Mouse (Mus musculus): ENCODE results near the gene Nlrp9b. TPM values are rescaled to one million over a fixed set of nuclear protein-coding genes. Genes with fewer than 3 reads are reported as not detected.
"Not testable (repeated sequence)": the region's sequence is repeated elsewhere in the genome, so short reads cannot be mapped to it uniquely, and the experiment has no call there.

The Nlrp9b gene
- not detected for total RNA-seq (2022)

DNA sequence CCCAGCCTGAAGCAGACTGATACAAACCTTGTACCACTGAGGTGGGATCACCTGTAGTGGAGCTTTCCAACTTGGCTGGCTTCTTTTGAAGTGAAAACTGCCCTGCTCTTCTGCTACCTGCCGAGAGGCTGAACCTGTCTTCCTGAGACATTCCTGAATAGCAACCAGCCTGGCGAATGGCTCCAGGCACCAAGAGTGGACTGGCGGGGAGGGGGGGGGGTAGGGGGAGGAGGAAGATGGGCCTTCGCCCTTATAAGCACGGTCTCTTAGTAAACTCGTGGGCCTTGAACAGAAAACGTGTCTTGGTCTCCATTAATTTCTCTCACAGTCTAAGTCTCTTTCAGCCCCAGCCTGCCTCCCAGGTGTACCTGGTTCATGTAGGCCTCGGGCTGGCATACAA lies at the start of gene Nlrp9b:
Gene Nlrp9b (plus strand): TSS at position 301 of the 400 bp plus-strand sequence.
- DNase-seq (ENCODE audit: low spot score in 2 of 2): not testable (repeated sequence)

DNA sequence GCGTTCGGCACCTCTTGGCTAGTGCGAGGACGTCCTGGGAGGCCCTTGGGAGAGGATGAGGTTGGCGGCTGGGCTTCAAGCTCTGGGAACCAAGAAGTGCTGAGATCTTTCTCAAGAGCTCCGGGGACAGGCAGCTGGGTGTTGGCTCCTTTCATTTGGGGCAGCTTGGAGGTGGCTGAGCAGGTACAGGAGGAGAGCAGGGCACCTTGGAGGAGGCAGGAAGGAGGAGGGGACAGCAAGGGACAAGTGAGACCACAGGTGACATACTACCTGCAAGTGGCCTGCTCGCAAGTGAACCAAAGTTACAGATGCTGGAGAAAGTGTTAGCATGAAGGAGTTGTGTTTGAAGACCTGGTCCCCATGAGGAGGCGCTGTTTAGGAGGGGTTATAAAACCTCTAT lies 46.6 kb upstream of the Nlrp9b start:
- DNase-seq (ENCODE audit: low spot score in 2 of 2): no peak

DNA sequence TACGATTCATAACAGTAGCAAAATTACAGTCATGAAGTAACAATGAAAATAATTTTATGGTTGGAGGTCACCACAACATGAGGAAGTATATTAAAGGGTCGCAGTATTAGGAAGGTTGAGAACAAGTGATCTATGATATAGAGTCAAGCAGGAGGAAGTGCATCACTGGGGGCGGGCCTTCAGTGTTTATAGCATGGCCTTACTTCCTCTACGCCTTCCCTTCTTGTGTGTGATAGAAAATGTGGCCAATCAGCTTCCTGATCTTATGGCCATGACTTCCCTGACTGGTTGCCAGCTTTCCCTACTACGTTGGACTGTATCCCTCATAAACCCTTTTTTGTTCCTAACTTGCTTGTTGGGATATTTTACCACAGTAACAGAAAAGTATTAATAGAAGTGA lies 46.1 kb upstream of the Nlrp9b start:
- no peak for DNase-seq (ENCODE audit: low spot score in 2 of 2)

GRCm38 (mm10) chr7:19945821-19946515 lies 45.3 kb upstream of the Nlrp9b start:
- no peak for DNase-seq (ENCODE audit: low spot score in 2 of 2)

DNA sequence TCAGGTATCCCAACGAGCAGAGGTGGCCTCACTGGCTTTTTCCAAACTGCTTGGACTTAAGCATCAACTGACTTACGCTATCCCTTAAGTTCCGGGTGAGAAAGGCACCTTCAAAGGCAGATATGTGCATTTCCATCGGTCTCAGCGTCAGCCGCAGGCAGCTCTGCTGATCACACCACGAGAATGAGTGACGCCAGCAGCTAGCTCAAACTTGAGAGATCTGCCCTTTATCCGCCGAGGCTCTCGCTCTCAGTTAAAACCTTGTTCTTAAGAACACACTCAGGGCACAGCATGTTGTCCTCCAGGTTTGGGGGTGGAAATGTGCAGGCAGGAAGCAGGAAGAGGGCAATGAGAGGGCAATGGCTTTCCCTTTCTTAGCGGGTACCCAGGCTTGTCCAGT lies 42.3 kb upstream of the Nlrp9b start:
- no peak for DNase-seq (ENCODE audit: low spot score in 2 of 2)

DNA sequence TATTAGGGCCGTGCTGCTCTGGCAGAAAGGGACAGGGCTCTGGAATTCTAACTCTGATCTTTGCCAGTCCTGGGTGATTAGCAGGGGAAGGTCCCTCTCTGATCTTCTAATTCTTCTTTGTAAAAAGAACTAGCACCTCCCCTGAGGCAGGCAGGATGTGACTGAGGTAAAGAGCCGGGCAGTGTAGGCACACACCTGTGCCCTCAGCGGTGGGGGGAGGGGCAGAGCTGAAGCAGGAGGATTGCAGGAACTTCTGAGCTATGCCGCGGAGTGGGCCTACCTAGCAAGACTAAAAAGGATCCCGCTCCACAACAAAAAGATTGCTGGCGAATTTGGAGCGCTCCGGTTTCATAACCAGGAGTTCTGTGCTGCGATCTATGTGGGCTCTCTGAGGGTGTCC lies 41.3 kb upstream of the Nlrp9b start:
- DNase-seq (ENCODE audit: low spot score in 2 of 2): no peak

GRCm38 (mm10) chr7:19950589-19950988 lies 40.7 kb upstream of the Nlrp9b start, which contains the start of gene Igsf23:
TSS of gene Igsf23 (minus strand) at chr7:19950756.
- no peak for DNase-seq (ENCODE audit: low spot score in 2 of 2)

DNA sequence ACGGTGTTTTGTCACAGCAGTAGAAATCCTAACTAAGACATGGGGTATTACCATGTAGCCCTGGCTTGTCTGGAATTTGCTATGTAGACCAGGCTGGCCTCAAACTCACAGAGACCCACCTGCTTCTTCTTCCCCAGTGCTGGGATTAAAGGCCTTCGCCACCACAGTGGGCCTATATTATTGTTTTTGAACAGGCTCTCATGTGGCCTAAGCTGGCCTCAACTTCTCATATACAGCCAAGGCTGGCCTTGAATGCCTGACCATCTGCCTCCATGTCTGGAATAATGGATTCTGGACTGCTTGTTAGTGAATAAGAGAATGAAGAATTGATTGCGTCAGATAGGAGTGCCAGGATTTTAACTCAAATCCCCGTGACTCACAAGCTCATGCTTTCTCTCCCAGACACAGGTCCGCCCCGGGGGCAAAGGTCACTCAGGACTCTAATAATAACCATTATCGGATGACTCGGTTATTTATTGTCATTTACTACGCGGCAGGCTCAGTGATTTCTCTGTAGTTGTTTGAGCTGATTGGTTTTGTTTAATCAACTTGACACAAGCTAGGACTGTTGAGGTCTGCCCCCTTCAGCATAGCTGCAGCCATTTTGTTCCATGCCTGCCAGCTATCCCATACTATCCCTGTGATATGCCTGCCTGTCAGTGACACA lies 38.8 kb upstream of the Nlrp9b start:
- DNase-seq (ENCODE audit: low spot score in 2 of 2): no peak

DNA sequence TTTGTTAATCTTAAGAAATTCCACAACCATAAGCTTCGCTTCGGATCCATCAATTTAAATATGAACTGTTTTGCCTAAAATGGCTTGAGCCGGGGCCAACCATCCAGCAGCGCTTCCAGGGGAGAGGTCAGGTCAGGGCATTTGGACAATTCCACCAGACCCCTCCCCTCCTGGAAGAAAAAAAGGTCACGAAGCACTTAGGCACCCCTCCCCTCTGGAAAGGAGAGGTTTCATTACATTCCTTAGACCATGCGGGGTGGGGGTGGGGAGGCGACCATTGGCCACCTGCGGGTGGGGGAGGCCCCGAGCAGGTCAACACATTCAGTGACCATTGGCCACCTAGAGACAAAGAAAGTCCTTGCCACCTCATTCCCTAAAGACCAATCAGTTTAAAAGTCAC lies 38.2 kb upstream of the Nlrp9b start:
- DNase-seq (ENCODE audit: low spot score in 2 of 2): no peak

GRCm38 (mm10) chr7:19955861-19956260 lies 35.4 kb upstream of the Nlrp9b start:
- DNase-seq (ENCODE audit: low spot score in 2 of 2): no peak

DNA sequence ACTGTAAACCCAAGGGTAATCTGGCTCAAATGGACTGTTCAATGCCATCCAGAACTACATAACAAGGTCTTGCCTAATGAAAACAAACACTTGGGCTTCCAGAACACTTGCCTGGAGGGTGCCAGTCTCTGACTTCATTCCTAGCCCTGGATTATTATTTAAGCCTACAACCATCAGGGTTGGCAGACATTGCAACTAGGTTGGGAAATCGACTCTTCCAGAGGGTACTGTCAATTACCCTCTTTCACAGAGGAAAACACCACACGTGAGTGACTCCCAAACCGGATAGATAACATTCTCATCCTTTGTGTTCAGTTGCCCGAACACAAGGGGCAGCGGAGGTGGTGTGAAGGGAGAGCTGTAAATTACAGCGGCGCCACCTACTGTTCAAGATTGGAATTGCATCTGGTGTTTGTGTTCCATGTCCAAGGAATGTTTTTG lies 34.9 kb upstream of the Nlrp9b start:
- DNase-seq (ENCODE audit: low spot score in 2 of 2): peak; percentile 78 to 85

- no peak for DNase-seq (ENCODE audit: low spot score in 2 of 2)
Observed at GRCm38 (mm10) chr7:19962423-19962822, 28.8 kb upstream of the Nlrp9b start.

GRCm38 (mm10) chr7:19964985-19965579 lies 26.2 kb upstream of the Nlrp9b start, which contains the start of gene Ceacam20:
TSS of gene Ceacam20 (plus strand) at chr7:19965412.
- DNase-seq (ENCODE audit: low spot score in 2 of 2): no peak

- no peak for DNase-seq (ENCODE audit: low spot score in 2 of 2)
Observed at GRCm38 (mm10) chr7:19969106-19969505, 22.2 kb upstream of the Nlrp9b start.

- DNase-seq (ENCODE audit: low spot score in 2 of 2): no peak
Observed at GRCm38 (mm10) chr7:19969541-19970090, 21.6 kb upstream of the Nlrp9b start.

GRCm38 (mm10) chr7:19970196-19970595 lies 21.1 kb upstream of the Nlrp9b start:
- DNase-seq (ENCODE audit: low spot score in 2 of 2): no peak

GRCm38 (mm10) chr7:19971516-19971915 lies 19.7 kb upstream of the Nlrp9b start:
- DNase-seq (ENCODE audit: low spot score in 2 of 2): no peak

DNA sequence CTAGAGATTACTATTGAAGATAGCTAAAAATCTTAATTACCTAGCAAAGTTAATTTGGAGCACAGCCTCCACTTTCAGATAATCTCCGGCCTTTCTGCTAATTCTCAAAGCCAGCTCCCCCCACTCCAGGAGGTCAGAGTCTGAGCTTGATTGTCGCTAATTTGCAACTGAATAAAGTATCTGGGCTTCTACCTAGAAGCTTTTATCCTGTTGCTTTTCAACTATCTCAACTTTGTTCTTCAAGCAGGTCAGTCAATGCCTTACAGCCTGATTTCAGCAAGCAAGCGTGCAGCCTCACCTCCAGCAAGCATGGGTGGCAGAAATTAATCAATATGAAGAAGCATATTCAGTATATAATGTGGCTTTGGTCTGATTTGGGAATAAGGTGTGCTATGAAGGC lies 5.5 kb downstream of the Nlrp9b start:
- DNase-seq (ENCODE audit: low spot score in 2 of 2): not testable (repeated sequence)

DNA sequence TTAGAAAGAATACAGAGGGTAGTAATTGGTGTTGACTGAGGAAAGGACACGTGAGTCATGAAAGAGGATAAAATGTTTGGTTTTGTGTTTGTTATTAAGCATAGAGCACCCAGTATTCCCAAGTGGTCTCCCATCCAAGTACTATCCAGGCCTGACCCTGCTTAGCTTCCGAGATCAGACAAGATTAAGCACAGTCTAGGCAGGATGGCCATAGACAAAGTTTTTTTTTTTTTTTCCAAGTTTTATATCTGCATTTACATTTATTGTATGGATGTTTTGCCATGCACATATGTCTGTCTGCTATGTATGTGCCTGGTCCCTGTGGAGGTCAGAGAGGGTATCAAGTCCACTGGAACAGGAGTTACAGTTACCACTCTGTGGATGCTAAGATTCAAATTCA lies 18.7 kb downstream of the Nlrp9b start:
- DNase-seq (ENCODE audit: low spot score in 2 of 2): no peak

- not testable (repeated sequence) for DNase-seq (ENCODE audit: low spot score in 2 of 2)
Observed at GRCm38 (mm10) chr7:20064100-20064499, 72.8 kb downstream of the Nlrp9b start.

GRCm38 (mm10) chr7:20078118-20078517 lies 86.9 kb downstream of the Nlrp9b start:
- not testable (repeated sequence) for DNase-seq (ENCODE audit: low spot score in 2 of 2)

GRCm38 (mm10) chr7:20099380-20099779 lies 108.1 kb downstream of the Nlrp9b start, which contains the start of gene Vmn1r91:
TSS of gene Vmn1r91 (plus strand) at chr7:20099680.
- not testable (repeated sequence) for DNase-seq (ENCODE audit: low spot score in 2 of 2)

Data from gastrocnemius, adult 8-10 months (tissue).